Mouse (Mus musculus): ENCODE results near the gene Mical3.

Gene Mical3

DNA sequence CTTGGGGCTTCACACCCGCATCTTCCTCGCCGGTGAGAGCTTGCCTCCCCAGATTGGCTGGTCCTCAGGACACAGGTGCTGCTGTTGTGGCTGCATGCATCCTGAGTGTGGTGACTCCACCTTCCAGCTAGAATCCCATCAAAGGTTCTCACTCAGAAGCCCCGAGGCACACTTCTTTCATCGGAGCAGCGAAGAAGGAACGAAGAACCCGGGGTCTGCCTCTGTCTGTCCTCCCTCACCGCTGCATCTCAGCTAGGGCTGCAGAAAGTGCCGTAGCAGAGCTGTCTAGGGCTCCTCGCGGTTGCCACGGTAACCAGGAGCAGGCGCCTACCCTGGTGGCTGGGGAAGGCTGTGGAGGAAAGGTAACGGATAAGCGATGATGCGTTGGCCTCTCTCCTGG lies at the start of gene Mical3:
TSS of gene Mical3 (minus strand) at position 227 of the 400 bp plus-strand sequence.
- DNase-seq (ENCODE audit: low spot score) = no peak

DNA sequence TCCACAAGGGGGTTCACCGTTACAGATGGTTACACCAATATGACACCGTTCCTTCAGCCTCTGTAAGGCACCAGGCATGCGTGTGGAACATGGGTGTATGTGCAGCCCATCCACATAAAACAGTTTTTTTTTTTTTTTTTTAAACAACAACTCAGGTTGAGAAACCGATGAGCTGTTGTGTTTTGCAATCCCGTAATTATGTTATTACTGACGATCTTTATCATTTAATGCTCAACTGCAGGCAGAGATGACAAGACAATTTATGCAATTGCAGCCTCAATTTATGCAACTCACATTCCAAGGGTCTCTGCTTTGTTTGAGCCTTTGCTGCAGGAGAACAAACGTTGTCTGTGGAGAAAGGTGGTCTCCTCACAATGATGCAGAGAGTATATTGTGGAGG lies 49.0 kb upstream of the Mical3 start:
- no peak for DNase-seq (ENCODE audit: low spot score)

DNA sequence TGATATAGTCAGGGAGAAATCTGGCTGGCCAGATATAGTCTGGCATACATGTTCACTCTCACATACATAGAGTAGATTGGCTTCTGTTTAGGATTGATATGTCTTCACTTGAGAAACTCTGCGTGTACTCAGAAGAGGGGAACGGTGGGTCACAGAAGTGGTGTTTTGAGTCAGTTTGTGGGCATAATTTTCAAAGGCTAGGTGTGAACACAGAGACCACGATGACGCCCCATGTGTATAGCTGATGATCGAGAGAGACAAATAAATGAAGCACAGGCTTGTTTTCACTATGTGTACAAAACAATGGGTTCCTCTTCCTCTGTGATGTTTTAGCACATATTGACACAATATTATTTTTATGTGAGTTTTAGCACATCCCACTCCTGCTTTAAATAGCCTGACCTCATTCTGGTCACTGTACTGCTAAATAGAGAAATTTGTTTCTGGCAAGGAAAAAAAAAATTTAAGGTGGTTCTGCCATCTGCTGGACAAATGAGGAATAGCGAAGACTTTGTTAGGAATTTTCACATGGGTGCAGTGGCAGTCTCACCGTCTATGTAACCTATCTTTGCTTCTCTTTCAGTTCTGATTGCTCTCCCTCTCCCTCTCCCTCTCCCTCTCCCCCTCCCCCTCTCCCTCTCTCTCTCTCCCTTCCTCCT lies 48.0 kb upstream of the Mical3 start:
- DNase-seq (ENCODE audit: low spot score) = peak; percentile 59

DNA sequence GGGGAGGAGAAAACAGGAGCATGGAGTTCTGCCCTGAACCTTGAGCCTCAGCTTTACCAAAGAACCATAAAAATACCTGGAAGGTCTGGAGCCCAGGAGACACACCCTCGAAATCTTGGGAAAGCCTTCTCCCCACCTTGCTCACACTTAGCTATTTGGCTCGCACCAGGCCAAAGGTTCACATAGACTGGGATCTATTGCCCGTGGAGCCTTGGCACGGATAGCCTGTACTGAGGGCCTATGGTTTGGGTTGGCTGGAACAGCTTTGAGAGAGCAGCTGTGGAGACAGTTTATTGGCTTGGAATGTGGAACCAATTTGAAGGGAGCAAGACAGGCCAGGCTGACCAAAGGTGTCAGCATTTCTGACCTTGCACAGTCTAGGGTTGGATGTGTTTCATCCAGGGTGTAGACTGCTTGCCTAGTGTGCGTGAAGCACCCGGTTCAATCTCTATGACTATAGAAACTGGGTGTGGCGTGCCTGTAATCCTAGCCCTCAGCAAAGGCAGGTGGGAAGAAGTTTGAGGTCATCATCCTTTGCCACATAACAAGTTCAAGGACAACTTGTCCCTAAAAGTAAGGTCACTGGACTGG lies 46.4 kb upstream of the Mical3 start:
- no peak for DNase-seq (ENCODE audit: low spot score)

DNA sequence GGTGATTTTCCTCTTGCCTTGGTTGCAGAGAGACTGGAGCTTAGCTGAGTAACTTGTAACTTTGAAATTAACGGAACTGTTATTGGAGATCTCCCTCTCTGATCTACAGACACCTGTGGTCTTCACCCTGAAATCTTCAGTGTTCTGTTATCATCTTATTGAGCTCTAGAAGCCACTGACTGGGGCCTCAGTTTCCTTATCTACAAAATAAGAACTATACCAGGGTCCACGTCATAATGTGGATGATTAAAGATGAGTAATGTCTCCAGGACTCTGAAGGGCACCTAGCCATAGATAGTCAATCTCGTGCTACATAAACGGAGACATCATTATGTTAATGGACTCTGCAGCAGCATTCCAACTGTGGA lies 45.9 kb upstream of the Mical3 start:
- DNase-seq (ENCODE audit: low spot score) = no peak

DNA sequence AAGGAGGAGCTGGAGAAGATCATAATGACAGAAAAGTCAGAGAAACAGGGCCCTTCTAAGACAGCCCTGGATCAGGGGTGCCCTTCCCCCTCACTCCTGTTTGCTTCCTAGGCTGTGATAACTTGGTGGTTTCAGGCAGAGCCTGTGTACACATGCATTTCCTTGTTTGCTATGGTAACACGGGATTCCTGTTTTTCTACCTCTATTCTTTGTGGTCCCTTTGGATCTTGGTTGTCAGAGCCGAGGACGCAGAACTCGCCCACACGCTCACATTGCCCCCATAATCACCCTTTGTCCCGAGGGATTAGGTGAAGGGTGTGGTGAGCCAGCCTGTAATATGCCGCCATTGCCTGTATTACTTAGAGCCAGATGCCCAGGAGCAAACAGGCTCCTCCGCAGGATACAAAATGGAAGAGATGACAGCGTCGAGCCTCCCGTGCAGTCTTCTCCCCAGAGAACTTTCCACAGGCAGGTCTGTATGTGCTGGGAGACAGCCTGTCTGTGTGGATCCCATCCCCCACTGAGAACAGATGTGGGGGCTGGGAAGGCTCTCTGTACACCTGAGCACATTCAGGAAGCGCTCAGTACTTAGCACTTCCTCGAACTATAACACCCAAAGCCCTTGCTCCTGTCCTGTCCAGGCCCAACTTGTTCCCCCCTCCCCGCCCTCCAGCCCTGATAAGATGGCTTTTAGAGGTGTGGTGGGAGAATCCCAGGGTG lies 45.4 kb upstream of the Mical3 start:
- DNase-seq (ENCODE audit: low spot score) = no peak

DNA sequence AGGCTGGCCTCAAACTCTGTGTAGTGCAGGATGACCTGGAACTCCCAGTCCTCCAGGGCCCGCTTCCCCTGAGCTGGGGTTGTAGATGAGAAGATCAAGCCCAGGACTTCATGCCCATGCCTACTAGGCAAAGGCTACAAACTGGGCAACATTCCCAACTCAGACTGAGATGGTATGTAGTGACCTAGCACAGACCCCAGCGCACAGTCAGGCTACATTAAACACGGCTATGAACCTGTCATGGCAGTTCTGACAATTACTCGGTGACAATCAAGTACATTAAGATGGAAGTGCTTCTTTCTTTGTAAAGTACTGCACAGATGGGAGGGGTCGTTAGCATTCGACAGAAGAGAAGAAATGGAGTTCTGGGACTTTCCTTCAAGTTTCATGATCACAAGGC lies 44.0 kb upstream of the Mical3 start:
- DNase-seq (ENCODE audit: low spot score) = no peak

DNA sequence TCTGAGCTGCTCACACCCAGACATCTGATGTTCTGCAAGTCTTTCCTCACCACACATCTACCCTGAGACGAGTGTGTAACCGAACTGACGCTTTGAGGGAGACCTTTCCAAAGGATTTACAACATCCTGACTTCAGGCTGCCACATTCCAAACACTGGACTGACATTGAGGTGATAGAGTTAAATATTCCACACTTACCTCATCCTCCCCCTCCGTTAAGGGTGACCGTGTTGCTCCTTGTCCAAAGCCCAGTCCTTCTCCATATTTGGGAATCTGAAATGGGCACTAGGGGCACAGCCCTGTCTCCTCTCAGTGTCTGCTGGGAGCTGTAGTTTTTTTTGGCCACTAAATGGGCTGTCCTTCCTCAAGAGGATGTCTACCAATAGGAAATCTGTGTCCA lies 42.7 kb upstream of the Mical3 start:
- DNase-seq (ENCODE audit: low spot score) = no peak

DNA sequence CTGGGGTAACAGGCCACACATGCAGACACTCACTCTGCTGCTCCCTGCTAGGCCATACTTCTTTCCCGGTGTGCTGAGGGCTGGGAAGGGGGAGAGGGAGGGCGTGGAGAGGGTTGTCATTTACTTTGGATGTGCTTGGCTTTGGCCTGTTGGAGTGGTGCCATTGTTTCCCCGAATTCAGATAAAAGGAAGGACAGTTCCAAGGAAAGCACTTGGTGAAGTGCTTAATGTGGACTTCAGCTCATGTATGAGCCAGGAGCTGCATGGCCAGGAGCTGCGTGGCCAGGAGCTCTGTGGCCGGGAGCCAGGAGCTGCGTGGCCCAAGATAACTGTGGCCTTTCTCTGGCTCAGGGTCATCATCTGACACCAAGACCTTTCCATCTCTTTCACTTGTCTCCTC lies 40.3 kb upstream of the Mical3 start:
- DNase-seq (ENCODE audit: low spot score) = no peak

DNA sequence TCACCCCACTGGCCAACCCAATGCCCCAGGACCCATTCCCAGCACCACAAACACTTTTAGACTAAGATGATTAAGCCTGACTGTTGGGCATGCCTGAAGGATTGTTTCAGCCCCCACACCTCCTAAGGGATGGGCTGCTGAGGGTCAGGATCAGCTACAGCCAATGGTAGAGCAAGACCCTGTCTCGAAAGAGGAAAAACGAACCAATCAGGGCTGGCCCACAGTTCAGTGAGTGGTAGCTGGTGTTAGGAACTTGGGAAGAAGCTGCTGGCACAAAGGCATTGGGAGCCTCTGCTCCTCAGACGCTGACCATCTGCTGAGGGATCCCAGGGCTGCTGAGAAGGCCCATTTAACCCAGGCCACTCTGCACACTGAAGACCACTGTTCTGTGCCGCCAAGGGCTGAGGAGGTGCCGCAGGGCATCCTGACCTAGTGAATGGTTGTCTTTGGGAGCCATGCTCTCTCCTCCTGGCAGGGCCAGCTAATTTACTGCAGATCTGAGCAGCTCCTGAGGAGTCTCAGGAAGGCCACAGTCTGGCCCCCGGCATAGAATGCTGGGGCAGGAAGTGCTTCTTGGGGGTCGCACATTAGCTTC lies 36.7 kb upstream of the Mical3 start:
- no peak for DNase-seq (ENCODE audit: low spot score)

DNA sequence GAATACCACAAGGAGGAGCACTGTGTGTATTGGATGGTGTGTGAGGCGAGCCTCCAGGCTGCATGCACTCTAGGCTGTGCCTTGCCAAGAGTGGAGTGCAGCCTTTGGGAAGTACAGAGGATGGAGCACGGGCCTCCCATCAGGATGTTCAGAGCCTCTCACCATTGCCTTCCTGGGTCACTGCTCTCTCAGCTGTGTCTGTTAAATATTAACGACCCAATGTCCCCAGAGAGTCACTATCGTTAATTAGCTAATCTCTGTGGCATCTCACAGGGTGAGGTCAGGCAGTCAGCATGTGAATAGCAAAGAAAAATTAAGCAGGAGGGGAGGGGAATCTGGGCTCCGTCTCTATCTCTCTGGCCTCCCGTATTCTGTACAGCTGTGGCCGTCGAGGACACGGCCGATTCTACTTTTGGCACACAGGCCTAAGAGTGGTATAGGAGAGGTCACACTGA lies 35.3 kb upstream of the Mical3 start:
- no peak for DNase-seq (ENCODE audit: low spot score)

DNA sequence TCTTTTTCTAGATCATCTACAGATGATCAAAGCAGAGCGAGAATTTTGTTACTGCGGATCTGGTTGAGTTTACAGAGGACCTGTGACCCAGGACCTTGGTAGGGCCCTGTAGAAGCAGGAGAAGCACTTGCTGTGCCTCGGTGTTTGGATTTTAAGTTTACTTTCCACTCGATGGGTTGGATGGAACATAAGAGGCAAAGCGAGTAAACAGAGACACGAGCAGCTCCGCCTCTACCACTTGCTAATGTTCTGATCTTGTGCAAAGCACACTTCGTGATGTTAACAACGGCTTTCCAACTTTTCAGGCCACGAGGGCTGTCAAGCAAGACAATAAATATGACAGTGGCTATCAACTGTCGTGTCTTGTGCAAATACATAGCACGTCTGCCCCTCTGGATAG lies 31.8 kb upstream of the Mical3 start:
- no peak for DNase-seq (ENCODE audit: low spot score)

DNA sequence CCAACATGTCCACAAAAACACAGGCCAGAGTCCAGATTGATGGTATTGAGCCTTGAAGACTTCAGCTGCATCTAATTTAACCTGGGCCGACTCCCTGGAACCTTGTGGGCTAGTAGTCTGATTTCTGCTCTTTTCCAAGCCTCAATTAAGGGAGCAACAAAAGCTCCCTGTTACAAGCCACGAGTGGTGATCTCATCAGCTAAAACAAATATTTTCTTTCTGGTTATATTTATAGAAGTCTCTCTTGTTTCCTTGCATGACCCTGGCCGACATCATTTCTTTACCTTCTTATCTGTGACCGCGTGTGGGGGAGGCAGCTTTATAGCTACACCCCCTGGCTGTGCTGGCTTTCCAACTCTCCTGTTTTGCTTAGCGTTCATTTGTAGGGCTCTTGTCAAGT lies 29.3 kb upstream of the Mical3 start:
- DNase-seq (ENCODE audit: low spot score) = no peak

DNA sequence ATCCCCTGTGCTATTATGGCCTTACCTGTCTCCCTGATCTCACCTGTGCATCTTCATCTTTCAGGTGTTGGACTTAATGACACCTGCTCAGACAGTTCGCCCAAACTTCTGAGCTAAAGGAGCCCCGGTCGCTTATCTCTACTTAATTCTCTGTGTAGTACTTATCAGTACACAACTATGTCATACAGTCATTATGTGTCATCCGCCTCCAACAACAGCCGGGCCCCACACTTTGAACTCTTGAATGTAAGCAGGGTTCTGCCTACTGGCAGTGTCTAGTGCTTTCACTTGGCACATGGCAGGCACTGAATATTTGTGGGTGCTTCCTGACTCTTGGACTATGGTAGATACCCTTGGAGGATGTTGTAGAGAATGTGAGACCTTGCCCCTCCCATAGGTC lies 28.8 kb upstream of the Mical3 start:
- no peak for DNase-seq (ENCODE audit: low spot score)

DNA sequence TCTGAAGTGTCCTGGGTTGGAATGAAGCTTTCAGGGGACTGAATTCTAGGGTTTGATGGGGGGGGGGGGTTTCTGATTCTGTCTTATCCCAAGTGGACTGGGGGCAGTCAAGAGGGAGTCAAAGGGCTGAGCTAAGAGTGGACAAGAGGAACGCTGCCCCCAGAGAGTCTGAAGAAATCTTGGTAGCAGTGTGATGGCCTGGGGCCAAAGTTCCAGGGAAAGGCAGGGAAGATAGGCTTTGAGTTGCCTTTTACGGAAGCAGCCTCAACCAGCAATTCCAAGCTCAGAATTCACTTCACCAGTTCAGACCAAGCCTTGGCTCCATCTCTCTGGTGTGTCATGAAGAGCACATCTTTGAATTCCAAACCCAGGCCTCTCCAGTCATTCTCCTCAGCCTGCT lies 25.2 kb upstream of the Mical3 start:
- no peak for DNase-seq (ENCODE audit: low spot score)

DNA sequence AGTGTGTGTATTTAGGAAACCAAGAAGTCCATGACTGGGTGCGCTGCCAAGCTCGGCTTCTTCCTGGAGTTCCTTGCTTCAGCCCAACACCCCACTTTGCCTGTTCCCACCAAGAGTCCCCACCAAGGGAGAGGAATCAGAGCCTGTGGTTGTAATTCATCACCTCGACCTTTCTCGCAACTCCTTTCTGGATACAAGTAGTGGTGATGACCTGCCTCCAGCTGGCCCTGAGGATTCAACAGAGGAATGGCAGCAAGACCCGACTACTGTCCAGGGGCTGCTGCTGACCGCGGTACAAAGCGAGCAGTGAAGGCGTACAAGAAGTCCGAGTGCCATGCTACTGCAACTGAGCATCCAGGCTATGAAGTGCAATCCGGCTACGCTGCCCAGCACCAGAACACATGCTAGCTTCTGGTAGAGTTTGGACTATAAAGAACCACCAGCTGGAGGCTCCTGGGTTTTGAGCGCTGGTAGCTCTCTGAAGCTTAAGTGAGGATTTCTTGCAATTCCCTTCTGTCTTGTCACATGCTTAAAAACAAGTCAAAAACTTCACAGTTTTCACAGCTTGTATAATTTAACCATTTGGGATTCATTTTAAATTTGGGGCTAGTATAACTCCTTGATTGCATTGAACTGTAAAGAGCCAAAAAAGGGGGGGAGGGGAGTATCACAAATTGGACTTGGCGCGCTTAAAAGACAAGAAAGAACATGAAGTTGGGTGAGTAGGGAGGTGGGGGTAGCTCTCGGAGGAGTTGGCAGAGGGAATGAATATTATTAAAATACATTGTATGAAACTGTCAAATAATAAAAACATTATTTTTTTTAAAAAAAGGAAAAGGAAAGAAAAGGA lies 23.9 kb upstream of the Mical3 start:
- DNase-seq (ENCODE audit: low spot score) = no peak

DNA sequence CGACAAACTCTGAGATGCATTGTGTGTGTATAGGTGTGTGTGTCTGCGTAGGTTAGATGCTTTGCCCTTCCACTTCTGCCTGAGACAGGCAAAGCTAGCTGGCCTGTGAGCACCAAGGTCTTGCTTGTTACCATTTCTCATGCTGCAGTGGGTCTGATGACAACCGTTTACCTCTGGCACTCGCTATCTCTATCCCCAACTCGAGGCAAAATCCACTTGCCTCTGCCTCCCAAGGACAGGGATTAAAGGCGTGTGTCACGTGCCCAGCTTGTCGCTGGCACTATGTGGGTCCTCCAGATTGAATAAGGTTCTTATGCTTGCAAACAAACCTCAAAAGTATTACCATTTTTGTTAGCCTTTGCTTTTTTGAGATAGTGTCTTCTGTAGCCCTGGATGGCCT lies 22.4 kb upstream of the Mical3 start:
- DNase-seq (ENCODE audit: low spot score) = no peak

DNA sequence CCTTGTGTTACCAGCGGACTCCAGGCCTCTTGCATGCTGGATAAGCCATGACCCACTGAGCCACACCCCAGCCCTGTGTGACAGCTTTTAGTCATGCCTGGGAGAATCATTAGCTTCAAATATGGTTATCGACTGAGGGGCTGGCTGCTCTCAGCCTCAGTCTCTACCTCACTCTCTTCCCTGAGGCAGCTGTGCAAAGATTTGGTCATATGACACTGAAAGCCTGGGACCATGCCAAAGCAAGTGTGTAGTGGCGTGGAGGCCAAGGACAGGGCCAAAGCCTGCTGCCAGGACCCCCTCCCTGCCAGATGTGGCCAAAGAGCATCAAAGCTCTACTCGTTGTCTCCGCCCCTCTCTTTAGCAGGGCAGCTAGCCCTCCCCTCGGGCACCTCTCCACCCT lies 20.9 kb upstream of the Mical3 start:
- DNase-seq (ENCODE audit: low spot score) = no peak

DNA sequence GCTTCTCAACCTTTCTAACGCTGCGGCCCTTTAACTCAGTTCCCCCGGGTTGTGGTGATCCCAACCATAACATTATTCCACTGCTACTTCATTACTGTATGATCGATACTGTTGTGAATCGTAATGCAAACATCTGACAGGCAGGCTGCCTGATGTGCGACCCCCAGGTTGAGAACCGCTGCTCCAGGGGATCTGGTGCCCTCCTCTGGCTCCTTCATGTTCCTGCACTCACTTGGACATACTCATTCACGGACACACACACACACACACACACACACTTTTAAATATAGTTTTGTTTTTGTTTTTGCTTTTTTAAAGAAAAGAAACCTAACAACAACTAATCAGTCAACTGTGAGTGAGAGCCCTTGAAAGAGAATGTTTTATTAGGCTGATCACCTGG lies 19.3 kb upstream of the Mical3 start:
- no peak for DNase-seq (ENCODE audit: low spot score)

DNA sequence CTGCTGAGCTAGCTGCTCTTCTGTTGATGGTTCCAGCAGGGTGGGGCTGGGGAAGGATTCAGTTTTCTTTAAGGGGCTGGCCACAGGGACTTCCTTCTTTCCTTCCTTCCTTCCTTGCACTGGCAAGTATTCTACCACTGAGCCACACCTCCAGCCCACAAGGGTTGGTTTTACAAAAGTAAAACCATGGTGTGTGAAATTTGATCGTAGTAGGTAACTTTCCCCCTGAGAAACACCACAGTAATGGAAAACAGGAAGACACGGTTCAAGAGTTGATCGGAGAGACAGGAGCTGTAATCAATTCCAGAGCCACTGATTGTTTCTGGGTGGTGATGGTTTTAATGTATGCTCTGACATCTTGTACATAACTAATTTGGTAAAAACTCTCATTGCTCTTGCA lies 18.6 kb upstream of the Mical3 start:
- no peak for DNase-seq (ENCODE audit: low spot score)

DNA sequence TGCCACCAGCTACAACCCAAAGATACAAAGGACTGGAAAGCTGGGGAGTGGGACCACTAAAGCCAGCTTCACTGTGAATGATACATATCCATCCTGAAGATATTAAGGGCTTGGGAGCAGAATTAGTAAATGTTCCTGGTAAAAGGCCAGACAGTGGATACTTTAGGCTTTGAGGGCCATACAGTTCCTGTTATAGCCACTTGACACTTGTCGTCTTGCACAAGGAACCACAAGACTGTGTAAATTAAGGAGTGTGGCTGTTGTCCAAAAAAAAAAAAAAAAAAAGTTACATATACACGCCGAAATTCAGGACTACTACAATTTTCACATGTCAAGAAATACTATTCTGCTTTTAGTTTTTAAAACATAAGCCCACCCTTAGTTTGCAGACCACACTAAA lies 17.6 kb upstream of the Mical3 start:
- no peak for DNase-seq (ENCODE audit: low spot score)

DNA sequence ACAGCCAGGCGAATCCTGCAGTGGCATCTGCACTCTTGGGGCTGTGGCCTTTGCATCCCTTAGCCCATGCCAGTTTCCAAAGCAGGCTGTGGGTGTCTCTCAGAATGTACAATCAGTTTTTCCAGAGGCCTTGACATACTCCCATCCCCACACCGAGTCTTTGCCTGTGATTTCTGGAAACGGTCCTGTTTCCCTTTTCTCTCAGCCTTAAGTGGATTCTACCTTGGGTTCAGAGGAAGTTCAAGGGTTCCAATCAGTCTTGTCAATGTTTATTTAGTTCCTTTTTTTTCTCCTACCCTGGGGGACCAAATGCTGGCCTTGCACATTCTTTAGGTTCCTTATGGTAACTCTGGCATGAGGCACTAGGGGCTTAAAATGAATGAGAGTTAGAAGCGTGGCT lies 16.0 kb upstream of the Mical3 start:
- no peak for DNase-seq (ENCODE audit: low spot score)
